Mouse (Mus musculus) embryonic facial prominence, embryonic 15.5 days (tissue): ENCODE measurements around the gene Iqcn. TPM values are rescaled to one million over a fixed set of nuclear protein-coding genes. Genes with fewer than 3 reads are reported as not detected.

Experiments used
- ATAC-seq: fragments of 200-750 bp; cut with Nextera tagmentation; 2 replicates; pipeline ENCODE4 v1.8.0; 2017; ENCODE audit warnings: low read depth, moderate TSS enrichment; ENCODE audit not compliant: insufficient number of reproducible peaks, low FRiP score, low TSS enrichment
- H3K27ac ChIP-seq: fragments of 300-500 bp; sonication (generic); replicated peaks from 2 replicates; pipeline ENCODE4 v1.5.1; 2015; ENCODE audit warnings: mild to moderate bottlenecking, inconsistent platforms
- H3K27me3 ChIP-seq: fragments of 300-500 bp; sonication (generic); 2 replicates; pipeline ENCODE4 v1.6.1; 2015; ENCODE audit warnings: inconsistent platforms
- H3K36me3 ChIP-seq: fragments of 300-500 bp; sonication (generic); 2 replicates; pipeline ENCODE4 v1.6.1; 2015; ENCODE audit warnings: mild to moderate bottlenecking, inconsistent platforms
- H3K4me1 ChIP-seq: fragments of 300-500 bp; sonication (generic); 2 replicates; pipeline ENCODE4 v1.6.1; 2015; ENCODE audit warnings: inconsistent platforms
- H3K4me2 ChIP-seq: fragments of 300-500 bp; sonication (generic); replicated peaks from 2 replicates; pipeline ENCODE4 v1.6.1; 2015; ENCODE audit warnings: mild to moderate bottlenecking, inconsistent platforms
- H3K4me3 ChIP-seq: fragments of 300-500 bp; sonication (generic); replicated peaks from 2 replicates; pipeline ENCODE4 v1.5.1; 2015; ENCODE audit warnings: mild to moderate bottlenecking, inconsistent platforms
- H3K9ac ChIP-seq: fragments of 300-500 bp; sonication (generic); 2 replicates; pipeline ENCODE4 v1.6.1; 2015; ENCODE audit warnings: inconsistent platforms
- H3K9me3 ChIP-seq: fragments of 300-500 bp; sonication (generic); replicated peaks from 2 replicates; pipeline ENCODE4 v1.6.1; 2016; ENCODE audit warnings: inconsistent platforms
- WGBS: fragments of 180-500 bp; shearing (Covaris S2); methylation state at CpG from one replicate; pipeline ENCODE4 v1.1.7; 2015; 5-methylcytosine and 5-hydroxymethylcytosine counted together
- polyA plus RNA-seq: library from polyadenylated mRNA; unstranded; fragments of >200 nt; fragmentation: Nextera tagmentation; extraction: Ambion mirVana; gene quantifications from 2 replicates; pipeline ENCODE4 v1.2.1, GENCODE M21; 2015

Gene Iqcn
- polyA plus RNA-seq, 1 experiment from 2014 or later: 0.03 TPM

GRCm38 (mm10) chr8:70750128-70750680, 46.9 kb downstream of the Iqcn start:
- H3K9ac ChIP-seq: no peak overlapping the region
- no peaks in the 10 kb centered on the region for H3K9me3 ChIP-seq
- H3K36me3 ChIP-seq: no peaks in the 10 kb centered on the region
- H3K27ac ChIP-seq: no peak overlapping the region
- no peak overlapping the region for H3K4me2 ChIP-seq
- peaks cover 24% of the 10 kb centered on the region for H3K4me1 ChIP-seq
- WGBS: 70% methylated on average over 13 of the region's 13 CpGs
- H3K4me3 ChIP-seq: no peak overlapping the region
- peaks cover 38% of the 10 kb centered on the region for H3K27me3 ChIP-seq
- ATAC-seq: no peak

GRCm38 (mm10) chr8:70752000-70752764, 48.9 kb downstream of the Iqcn start:
- Histone ChIP-seq H3K27ac (peak overlapping the region; percentile 79), H3K27me3 (peaks cover 18% of the 10 kb centered on the region), H3K9ac (no peak overlapping the region), H3K36me3 (peaks cover 14% of the 10 kb centered on the region), H3K4me2 (no peak overlapping the region), H3K9me3 (no peaks in the 10 kb centered on the region), H3K4me1 (peaks cover 33% of the 10 kb centered on the region), H3K4me3 (no peak overlapping the region)
- ATAC-seq: no peak
- 22% methylated on average over 11 of the region's 11 CpGs for WGBS

- ATAC-seq: no peak
- Histone ChIP-seq H3K4me2 (peak overlapping the region; percentile 30), H3K36me3 (peaks cover 23% of the 10 kb centered on the region), H3K27ac (peak overlapping the region; percentile 79), H3K4me3 (peak overlapping the region; percentile 6), H3K9me3 (no peaks in the 10 kb centered on the region), H3K9ac (no peak overlapping the region; the same call in 1 of the 2 replicates), H3K4me1 (peaks cover 33% of the 10 kb centered on the region), H3K27me3 (peaks cover 9% of the 10 kb centered on the region; the same call in 1 of the 2 replicates)
- WGBS: 18% methylated on average over 21 of the region's 21 CpGs
Observed at GRCm38 (mm10) chr8:70753151-70753550, 49.9 kb downstream of the Iqcn start.

GRCm38 (mm10) chr8:70754043-70754870, 51.0 kb downstream of the Iqcn start, which contains the start of gene Rab3a:
Rab3a (plus strand) TSS chr8:70754679.
- ATAC-seq: peak; percentile 98
- no peaks in the 10 kb centered on the region for H3K9me3 ChIP-seq
- 8% methylated on average over 37 of the region's 37 CpGs for WGBS

GRCm38 (mm10) chr8:70754871-70755660, 51.8 kb downstream of the Iqcn start:
- peak overlapping the region; percentile 79 for H3K9ac ChIP-seq
- no peaks in the 10 kb centered on the region for H3K27me3 ChIP-seq
- H3K4me2 ChIP-seq: peak overlapping the region; percentile 98
- H3K4me3 ChIP-seq: peak overlapping the region; percentile 83
- H3K27ac ChIP-seq: peak overlapping the region; percentile 67
- 12% methylated on average over 50 of the region's 50 CpGs for WGBS
- peaks cover 49% of the 10 kb centered on the region for H3K4me1 ChIP-seq
- 0 out of 2 replicates have a peak, but pooled peaks have one; percentile 4 for ATAC-seq
- H3K9me3 ChIP-seq: no peaks in the 10 kb centered on the region
- H3K36me3 ChIP-seq: peaks cover 25% of the 10 kb centered on the region

More at GRCm38 (mm10) chr8:70754043-70754870, 51.0 kb downstream of the Iqcn start, which contains the start of gene Rab3a:
- no peaks in the 10 kb centered on the region for H3K27me3 ChIP-seq
- H3K4me2 ChIP-seq: peak within 1 kb of the TSS; percentile 98
- peak within 1 kb of the TSS; percentile 79 for H3K9ac ChIP-seq
- peak within 1 kb of the TSS; percentile 83 for H3K4me3 ChIP-seq
- H3K27ac ChIP-seq: peak within 1 kb of the TSS; percentile 79
- H3K36me3 ChIP-seq: peaks cover 25% of the 10 kb centered on the region
- peaks cover 41% of the 10 kb centered on the region for H3K4me1 ChIP-seq

DNA sequence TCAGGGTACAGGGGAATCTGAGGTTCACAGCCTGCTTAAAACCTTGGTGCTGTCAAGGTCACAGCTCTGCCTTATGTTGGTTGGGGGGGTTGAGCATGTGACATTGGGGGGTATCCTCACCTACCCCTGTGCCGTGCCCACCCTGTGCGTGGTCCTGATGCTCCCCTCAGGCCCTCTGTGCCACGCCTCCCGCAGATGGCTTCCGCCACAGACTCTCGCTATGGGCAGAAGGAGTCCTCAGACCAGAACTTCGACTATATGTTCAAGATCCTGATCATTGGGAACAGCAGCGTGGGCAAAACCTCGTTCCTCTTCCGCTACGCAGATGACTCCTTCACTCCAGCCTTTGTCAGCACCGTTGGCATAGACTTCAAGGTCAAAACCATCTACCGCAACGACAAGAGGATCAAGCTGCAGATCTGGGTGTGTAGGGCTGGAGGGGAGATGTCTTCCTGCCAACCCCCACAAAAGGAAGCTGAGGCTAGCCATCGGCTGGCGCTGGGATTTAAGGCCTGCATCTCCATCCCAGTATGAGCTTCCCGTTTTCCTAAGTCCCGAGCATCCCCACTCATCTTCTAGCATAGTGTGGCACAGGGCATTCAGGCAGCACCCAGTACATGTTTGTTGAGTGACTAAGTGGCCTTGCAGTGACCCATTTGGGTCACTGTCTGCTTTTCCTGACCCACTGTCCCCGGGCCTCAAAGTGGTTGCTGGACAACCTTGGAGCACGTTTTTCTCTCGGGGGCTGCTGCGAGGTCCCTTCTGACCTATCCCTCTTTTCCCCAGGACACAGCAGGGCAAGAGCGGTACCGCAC, 52.6 kb downstream of the Iqcn start:
- H3K9me3 ChIP-seq: no peaks in the 10 kb centered on the region
- H3K4me3 ChIP-seq: peak overlapping the region; percentile 83
- peaks cover 55% of the 10 kb centered on the region for H3K4me1 ChIP-seq
- no peak overlapping the region for H3K27ac ChIP-seq
- H3K27me3 ChIP-seq: no peaks in the 10 kb centered on the region
- WGBS: 79% methylated on average over 24 of the region's 24 CpGs
- no peak overlapping the region for H3K9ac ChIP-seq
- H3K36me3 ChIP-seq: peaks cover 25% of the 10 kb centered on the region
- peak overlapping the region; percentile 98 for H3K4me2 ChIP-seq
- ATAC-seq: no peak

- H3K4me2 ChIP-seq: no peak overlapping the region
- H3K27me3 ChIP-seq: no peaks in the 10 kb centered on the region
- no peaks in the 10 kb centered on the region for H3K9me3 ChIP-seq
- no peak overlapping the region for H3K4me3 ChIP-seq
- no peak overlapping the region for H3K27ac ChIP-seq
- no peak for ATAC-seq
- peaks cover 60% of the 10 kb centered on the region for H3K4me1 ChIP-seq
- H3K9ac ChIP-seq: no peak overlapping the region
- WGBS: 90% methylated on average over 6 of the region's 6 CpGs
- peaks cover 25% of the 10 kb centered on the region for H3K36me3 ChIP-seq
Observed at GRCm38 (mm10) chr8:70756476-70757040, 53.3 kb downstream of the Iqcn start.

DNA sequence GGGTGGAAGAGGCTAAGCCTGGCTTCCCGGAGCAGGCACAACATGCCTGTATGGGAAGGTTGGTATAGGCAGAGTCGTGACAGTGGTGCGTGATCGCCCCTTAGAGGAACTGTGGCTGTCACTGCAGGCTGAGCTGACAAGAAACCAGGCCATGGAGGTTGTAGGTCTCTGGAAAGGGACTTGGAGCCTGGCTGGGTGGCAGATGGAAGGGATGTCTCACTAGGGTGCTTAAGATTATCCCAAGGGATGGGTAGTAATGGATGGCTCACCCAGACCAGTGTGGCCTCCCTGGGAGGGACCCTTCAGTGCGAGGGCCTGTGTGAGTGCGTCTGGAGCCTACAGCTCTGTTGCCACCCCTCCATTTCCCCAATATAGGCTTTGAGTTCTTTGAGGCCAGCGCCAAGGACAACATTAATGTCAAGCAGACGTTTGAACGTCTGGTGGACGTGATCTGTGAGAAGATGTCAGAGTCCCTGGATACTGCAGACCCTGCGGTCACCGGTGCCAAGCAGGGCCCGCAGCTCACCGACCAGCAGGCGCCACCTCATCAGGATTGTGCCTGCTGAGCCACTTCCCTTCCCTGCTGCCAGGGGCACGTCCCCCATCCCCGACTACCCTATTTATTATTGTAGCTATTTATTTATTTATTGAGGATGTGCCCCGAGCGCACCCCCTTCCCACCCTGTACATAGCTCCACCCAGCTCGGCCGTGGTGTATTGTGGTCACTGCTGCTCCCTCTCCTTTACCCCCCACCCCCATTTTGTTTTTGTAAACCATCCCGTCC, 54.5 kb downstream of the Iqcn start:
- H3K36me3 ChIP-seq: peaks cover 25% of the 10 kb centered on the region
- H3K9ac ChIP-seq: no peak overlapping the region
- 67% methylated on average over 22 of the region's 22 CpGs for WGBS
- no peak for ATAC-seq
- no peak overlapping the region for H3K4me2 ChIP-seq
- H3K4me1 ChIP-seq: peaks cover 56% of the 10 kb centered on the region
- no peaks in the 10 kb centered on the region for H3K9me3 ChIP-seq
- no peak overlapping the region for H3K4me3 ChIP-seq
- no peaks in the 10 kb centered on the region for H3K27me3 ChIP-seq
- H3K27ac ChIP-seq: peak overlapping the region; percentile 4; the same call in 1 of the 2 replicates

DNA sequence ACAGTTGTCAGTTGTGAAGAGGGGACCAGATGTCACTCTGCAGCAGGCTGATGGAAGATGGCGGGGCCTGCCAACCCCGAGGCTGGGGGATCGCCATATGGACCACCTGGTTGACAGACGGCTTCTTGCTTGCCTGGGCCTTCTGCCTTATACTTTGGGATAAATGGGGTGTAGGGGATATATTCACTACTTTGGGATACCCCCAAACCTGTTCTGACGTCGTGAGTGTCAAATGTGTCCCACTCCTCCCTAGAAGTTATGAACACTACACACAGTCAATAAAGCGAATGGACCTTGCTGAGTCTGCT, 55.0 kb downstream of the Iqcn start:
- 81% methylated on average over 7 of the region's 7 CpGs for WGBS
- no peak overlapping the region for H3K4me3 ChIP-seq
- ATAC-seq: no peak
- no peak overlapping the region for H3K9ac ChIP-seq
- no peaks in the 10 kb centered on the region for H3K27me3 ChIP-seq
- peaks cover 50% of the 10 kb centered on the region for H3K4me1 ChIP-seq
- 0 out of 2 replicates have a peak overlapping the region, but pooled peaks have one; percentile 4 for H3K27ac ChIP-seq
- peaks cover 25% of the 10 kb centered on the region for H3K36me3 ChIP-seq
- no peak overlapping the region for H3K4me2 ChIP-seq
- H3K9me3 ChIP-seq: no peaks in the 10 kb centered on the region
